Mouse (Mus musculus) liver, postnatal 0 days (tissue): ENCODE data around the gene Fgd6. TPM values are rescaled to one million over a fixed set of nuclear protein-coding genes. Genes with fewer than 3 reads are reported as not detected.

Experiments used
- ATAC-seq: fragments of 200-750 bp; cut with Nextera tagmentation; 2 replicates; pipeline ENCODE4 v1.8.0; 2017; ENCODE audit warnings: mild to moderate bottlenecking, moderate library complexity
- DNase-seq: peaks from one replicate; pipeline ENCODE4 v3.0.0-alpha.2; 2016
- H3K27ac ChIP-seq: fragments of 300-500 bp; sonication (generic); 2 replicates; pipeline ENCODE4 v1.5.1; 2014; ENCODE audit warnings: antibody characterized with exemption, moderate library complexity, mild to moderate bottlenecking, low read depth
- H3K27me3 ChIP-seq: fragments of 300-500 bp; sonication (generic); 2 replicates; pipeline ENCODE4 v1.6.1; 2014; ENCODE audit warnings: low read length, control low read depth, mixed read lengths; ENCODE audit not compliant: insufficient read depth
- H3K36me3 ChIP-seq: fragments of 300-500 bp; sonication (generic); replicated peaks from 2 replicates; pipeline ENCODE4 v1.6.1; 2014; ENCODE audit warnings: mild to moderate bottlenecking, control low read depth, low read length, moderate library complexity, mixed read lengths; ENCODE audit not compliant: insufficient read depth
- H3K4me1 ChIP-seq: fragments of 300-500 bp; sonication (generic); 2 replicates; pipeline ENCODE4 v1.6.1; 2014; ENCODE audit warnings: antibody characterized with exemption, mild to moderate bottlenecking, control low read depth; ENCODE audit not compliant: insufficient read depth
- H3K4me2 ChIP-seq: fragments of 300-500 bp; sonication (generic); 2 replicates; pipeline ENCODE4 v1.6.1; 2014; ENCODE audit warnings: low read depth, mild to moderate bottlenecking, low read length, moderate library complexity, mixed read lengths
- H3K4me3 ChIP-seq: fragments of 300-500 bp; sonication (generic); 2 replicates; pipeline ENCODE4 v1.5.1; 2014; ENCODE audit warnings: low read depth, low read length
- H3K9ac ChIP-seq: fragments of 300-500 bp; sonication (generic); replicated peaks from 2 replicates; pipeline ENCODE4 v1.6.1; 2014; ENCODE audit warnings: mild to moderate bottlenecking, moderate library complexity
- H3K9me3 ChIP-seq: fragments of 300-500 bp; sonication (generic); 2 replicates; pipeline ENCODE4 v1.6.1; 2016; ENCODE audit warnings: mild to moderate bottlenecking, control low read depth, low read length, mixed read lengths
- CTCF ChIP-seq: sonication (generic); IDR thresholded peaks from 2 replicates; pipeline ENCODE4 v1.5.1; 2016; ENCODE audit warnings: antibody characterized with exemption, low read depth
- EP300 ChIP-seq: IDR thresholded peaks from 2 replicates; pipeline ENCODE4 v1.6.1; 2016; ENCODE audit warnings: antibody characterized with exemption, low read depth, mild to moderate bottlenecking
- WGBS: fragments of 180-500 bp; shearing (Covaris S2); extraction: QIAGEN DNeasy Blood & Tissue Kit; methylation state at CpG from one replicate; pipeline ENCODE4 v1.1.7; 2014; ENCODE audit not compliant: insufficient replicate concordance; 5-methylcytosine and 5-hydroxymethylcytosine counted together
- polyA plus RNA-seq: library from polyadenylated mRNA; unstranded; fragments of >200 nt; fragmentation: Nextera tagmentation; extraction: Ambion mirVana; gene quantifications from 2 replicates; pipeline ENCODE4 v1.2.1, GENCODE M21; 2015

Fgd6 gene
- polyA plus RNA-seq, 1 experiment from 2014 or later, result 2.4 TPM

DNA sequence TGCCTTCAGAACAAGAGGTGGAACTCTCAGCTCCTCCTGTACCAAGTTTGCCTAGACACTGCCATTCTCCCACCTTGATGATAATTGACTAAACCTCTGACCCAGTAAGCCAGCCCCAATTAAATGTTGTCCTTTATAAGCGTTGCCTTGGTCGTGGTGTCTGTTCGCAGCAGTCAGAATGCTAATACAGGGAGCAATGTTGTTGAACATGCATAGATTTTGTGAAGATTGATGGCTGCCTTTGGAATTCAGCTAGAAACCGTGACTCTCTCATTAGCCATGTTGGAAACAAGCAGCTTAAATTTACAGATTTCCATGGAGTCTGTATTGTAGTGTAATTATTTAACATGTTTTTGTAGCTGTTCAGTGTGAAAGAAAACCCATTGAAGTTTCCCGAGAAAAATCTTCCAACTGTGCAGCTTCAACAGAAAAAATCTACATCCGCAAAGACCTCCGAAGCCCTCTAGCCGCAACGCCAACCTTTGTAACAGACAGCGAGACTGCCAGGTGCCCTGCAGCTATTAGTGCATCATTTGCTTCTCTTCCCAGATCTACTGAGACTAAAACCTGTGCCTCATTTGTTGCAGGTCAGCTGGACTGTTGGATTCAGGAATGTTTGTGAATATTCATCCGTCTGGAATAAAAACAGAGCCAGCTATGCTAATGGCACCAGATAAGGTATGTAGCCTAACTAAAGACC is 131.4 kb downstream of the Fgd6 start:
- no peak overlapping the region for H3K27ac ChIP-seq
- H3K36me3 ChIP-seq, result peaks cover 54% of the 10 kb centered on the region
- H3K9me3 ChIP-seq, result no peaks in the 10 kb centered on the region
- H3K27me3 ChIP-seq, result no peaks in the 10 kb centered on the region
- H3K4me3 ChIP-seq, result no peak overlapping the region
- H3K4me2 ChIP-seq, result no peak overlapping the region
- DNase-seq (no peak), ATAC-seq (no peak)
- 88% methylated on average over 11 of the region's 11 CpGs for WGBS
- H3K9ac ChIP-seq, result no peak overlapping the region
- no peaks in the 10 kb centered on the region for H3K4me1 ChIP-seq
- TF ChIP-seq CTCF (no peak), EP300 (no peak)

- H3K27me3 ChIP-seq, result no peaks in the 10 kb centered on the region
- H3K4me2 ChIP-seq, result no peak overlapping the region; the same call in 1 of the 2 replicates
- ATAC-seq (peak; percentile 75; the same call in 1 of the 2 replicates), DNase-seq (no peak)
- no peaks in the 10 kb centered on the region for H3K9me3 ChIP-seq
- WGBS, result 70% methylated on average over 12 of the region's 12 CpGs
- H3K9ac ChIP-seq, result no peak overlapping the region
- H3K4me1 ChIP-seq, result no peaks in the 10 kb centered on the region
- H3K27ac ChIP-seq, result peak overlapping the region; percentile 70
- no peak for TF ChIP-seq EP300
- TF ChIP-seq CTCF, result no peak
- H3K4me3 ChIP-seq, result no peak overlapping the region
- peaks cover 52% of the 10 kb centered on the region for H3K36me3 ChIP-seq
Observed at GRCm38 (mm10) chr10:94171440-94172130, 135.8 kb downstream of the Fgd6 start.

GRCm38 (mm10) chr10:94172137-94172536 is 136.3 kb downstream of the Fgd6 start:
- no peak for TF ChIP-seq EP300
- no peak for TF ChIP-seq CTCF

DNA sequence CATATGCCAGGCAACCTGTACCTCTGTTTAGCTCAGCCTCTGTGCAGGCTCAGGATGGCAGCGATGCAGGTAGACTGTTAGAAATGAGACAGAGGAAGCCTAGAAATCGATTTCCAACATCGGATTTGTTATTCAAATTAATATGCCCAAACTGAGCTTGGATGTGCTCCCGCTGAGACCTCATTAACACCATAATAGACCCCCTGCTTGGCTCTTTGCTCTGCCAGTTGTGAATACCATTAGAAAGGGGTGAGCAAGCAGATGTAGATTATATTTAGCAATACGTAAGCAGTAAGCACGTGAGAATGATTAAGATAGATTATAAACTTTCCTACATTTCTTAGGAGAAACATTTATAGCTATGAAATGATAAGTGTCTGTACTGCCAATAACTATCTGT is 136.9 kb downstream of the Fgd6 start:
- no peaks in the 10 kb centered on the region for H3K27me3 ChIP-seq
- H3K27ac ChIP-seq, result no peak overlapping the region
- ATAC-seq (no peak), DNase-seq (no peak)
- WGBS, result 80% methylated on average over 6 of the region's 6 CpGs
- H3K4me2 ChIP-seq, result no peak overlapping the region
- H3K9ac ChIP-seq, result no peak overlapping the region
- no peak overlapping the region for H3K4me3 ChIP-seq
- peaks cover 43% of the 10 kb centered on the region for H3K36me3 ChIP-seq
- no peaks in the 10 kb centered on the region for H3K4me1 ChIP-seq
- TF ChIP-seq EP300 (no peak), CTCF (no peak)
- no peaks in the 10 kb centered on the region for H3K9me3 ChIP-seq

More at GRCm38 (mm10) chr10:94172137-94172536, 136.3 kb downstream of the Fgd6 start:
- H3K27me3 ChIP-seq, result no peaks in the 10 kb centered on the region
- H3K36me3 ChIP-seq, result peaks cover 49% of the 10 kb centered on the region
- H3K4me1 ChIP-seq, result no peaks in the 10 kb centered on the region
- H3K4me2 ChIP-seq, result no peak overlapping the region
- DNase-seq (no peak), ATAC-seq (no peak)
- H3K27ac ChIP-seq, result peak overlapping the region; percentile 70
- no peaks in the 10 kb centered on the region for H3K9me3 ChIP-seq
- no peak overlapping the region for H3K9ac ChIP-seq
- 81% methylated on average over 11 of the region's 11 CpGs for WGBS
- H3K4me3 ChIP-seq, result no peak overlapping the region

DNA sequence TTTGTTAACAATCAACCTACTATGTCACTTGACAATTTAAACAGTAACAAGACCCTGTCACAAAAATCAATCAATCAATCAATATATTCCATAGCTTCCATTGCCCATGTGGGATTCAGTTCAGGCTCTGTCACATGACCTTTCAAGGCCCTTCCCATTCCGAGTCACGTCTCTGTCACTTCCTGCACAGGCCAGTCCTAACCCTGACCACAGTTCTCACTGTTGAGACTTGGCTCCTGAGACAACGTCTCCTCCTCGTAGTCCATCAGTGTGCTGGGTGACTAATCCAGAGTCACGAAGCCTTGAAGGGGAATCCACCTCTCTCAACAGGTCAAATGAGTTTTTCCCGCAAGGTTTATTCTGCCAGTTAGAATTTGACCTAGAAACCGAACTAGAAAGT is 138.9 kb downstream of the Fgd6 start:
- DNase-seq (no peak), ATAC-seq (no peak)
- 64% methylated on average over 7 of the region's 7 CpGs for WGBS

GRCm38 (mm10) chr10:94183199-94183598 is 147.4 kb downstream of the Fgd6 start:
- no peak for ATAC-seq
- no peaks in the 10 kb centered on the region for H3K9me3 ChIP-seq
- 47% methylated on average over 4 of the region's 4 CpGs for WGBS
- H3K27me3 ChIP-seq, result no peaks in the 10 kb centered on the region
- TF ChIP-seq EP300 (no peak), CTCF (no peak)
- no peak for DNase-seq
- no peak overlapping the region for H3K4me2 ChIP-seq
- H3K27ac ChIP-seq, result no peak overlapping the region
- H3K36me3 ChIP-seq, result peaks cover 23% of the 10 kb centered on the region
- no peaks in the 10 kb centered on the region for H3K4me1 ChIP-seq
- H3K4me3 ChIP-seq, result no peak overlapping the region
- H3K9ac ChIP-seq, result no peak overlapping the region

More for the DNA sequence above, 138.9 kb downstream of the Fgd6 start:
- Histone ChIP-seq H3K9ac (no peak overlapping the region), H3K4me3 (no peak overlapping the region), H3K36me3 (peaks cover 27% of the 10 kb centered on the region), H3K4me2 (no peak overlapping the region), H3K4me1 (no peaks in the 10 kb centered on the region), H3K9me3 (no peaks in the 10 kb centered on the region), H3K27ac (no peak overlapping the region), H3K27me3 (no peaks in the 10 kb centered on the region)
- TF ChIP-seq CTCF, result no peak
- no peak for TF ChIP-seq EP300

Other genes starting within 250 kb of the Fgd6 start
- 0.22 and 0.23 TPM in 2 replicates for gene Usp44, start 204.4 kb upstream of the Fgd6 start, polyA plus RNA-seq
- gene Metap2, start 138.9 kb upstream of the Fgd6 start, polyA plus RNA-seq, result 140 and 150 TPM in 2 replicates
- gene Vezt, start 184 bp upstream of the Fgd6 start, polyA plus RNA-seq, result 8.6 TPM in 2 replicates
- 2.4 and 2.9 TPM in 2 replicates for gene Nr2c1, start 112.0 kb downstream of the Fgd6 start, polyA plus RNA-seq
- gene Ndufa12, start 162.7 kb downstream of the Fgd6 start, polyA plus RNA-seq, result 312 and 321 TPM in 2 replicates